ENCODE assay signal across 8 mouse cellular contexts in the genomic region with DNA sequence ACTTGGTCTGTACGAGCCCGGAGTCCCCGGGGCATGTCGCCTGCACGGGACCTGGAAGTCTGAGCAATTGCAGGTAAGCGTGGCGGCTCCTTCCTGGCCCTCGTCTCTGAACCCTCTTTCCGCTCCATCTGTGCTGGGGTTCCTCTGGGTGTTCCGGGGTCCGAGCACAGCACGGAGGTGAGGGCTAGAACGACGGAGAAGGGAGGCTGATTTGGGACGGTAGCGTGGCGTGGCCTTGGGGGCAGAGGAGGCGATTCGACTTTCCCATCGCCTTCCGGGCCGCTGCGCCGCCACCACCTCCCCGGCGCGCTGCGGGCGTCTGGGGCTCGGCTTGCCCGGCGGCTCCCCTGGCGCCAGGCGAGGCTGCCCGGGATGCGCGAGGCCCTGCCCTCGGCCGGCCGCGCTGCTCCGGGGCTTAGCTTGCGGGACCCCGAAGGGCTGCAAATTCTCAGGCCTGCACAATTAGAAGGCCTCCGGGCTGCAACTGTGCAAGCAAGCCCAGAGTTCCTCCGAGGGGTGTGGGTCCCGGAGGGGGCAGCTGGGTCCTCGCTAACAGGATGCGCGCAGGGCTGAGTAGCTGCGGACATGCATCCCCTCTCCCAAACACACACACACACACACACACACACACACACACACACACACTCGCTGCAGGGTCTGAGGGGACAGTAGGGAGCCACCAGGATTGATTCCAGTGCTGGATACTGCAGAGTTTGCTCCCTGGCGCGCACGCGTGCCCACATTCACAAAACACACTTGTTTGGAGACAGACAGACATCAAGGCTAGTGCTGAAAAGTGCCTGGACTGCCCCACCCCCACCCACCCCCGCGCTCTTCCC. TPM values are rescaled to one million over a fixed set of nuclear protein-coding genes. Genes with fewer than 3 reads are reported as not detected.
DNase-seq lines count a peak whose midpoint lies in the region; ATAC-seq lines count a peak whose summit lies in the region.

No protein-coding gene starts in this region.

- peaks cover 8% of the 10 kb centered on the region; the same call in 1 of the 2 replicates for H3K36me3 ChIP-seq in intestine, embryonic 15.5 days

- H3K9ac ChIP-seq in intestine, embryonic 15.5 days, result peak overlapping the region; percentile 87

- H3K4me2 ChIP-seq in intestine, embryonic 15.5 days (replicated peaks), result peak overlapping the region; percentile 93

- under 1% methylated on average over 58 of the region's 58 CpGs for WGBS in intestine, embryonic 15.5 days

- peak; percentile 64 for ATAC-seq in intestine, embryonic 15.5 days
- ATAC-seq in megakaryocyte-erythroid progenitor cell, adult 5-6 weeks (replicated peaks; ENCODE audit: low FRiP score, low TSS enrichment, poor library complexity, severe bottlenecking), result no peak

- peak overlapping the region; percentile 93 for H3K27ac ChIP-seq in intestine, embryonic 15.5 days

- H3K9me3 ChIP-seq in intestine, embryonic 15.5 days, result no peaks in the 10 kb centered on the region

- H3K4me1 ChIP-seq in intestine, embryonic 15.5 days (replicated peaks), result peaks cover 48% of the 10 kb centered on the region

- no peaks in the 10 kb centered on the region for H3K27me3 ChIP-seq in intestine, embryonic 15.5 days (replicated peaks)

- DNase-seq in right cerebral cortex, postnatal 10 days (ENCODE audit: low spot score in 2 of 2), result peak; percentile 41 to 44
- no peak for DNase-seq in right cerebral cortex, postnatal 36 days (ENCODE audit: low spot score in 2 of 2)
- peak; percentile 52 to 73 for DNase-seq in cerebellum, adult 18-20 months
- DNase-seq in gastrocnemius, postnatal 25 days, result peak; percentile 42
- DNase-seq in lung, postnatal 10 days, result peak; percentile 66
- DNase-seq in right cerebral cortex, postnatal 25 days, result peak; percentile 52

- peak overlapping the region; percentile 75 for H3K4me3 ChIP-seq in intestine, embryonic 15.5 days (replicated peaks)

RNA-seq across cellular contexts. Expression of a gene that starts 0.6 kb away (rescaled TPM):
- total RNA-seq in gastrocnemius, postnatal 25 days (2021), result 10 to 100 TPM; 16.0 to 18.0 TPM
- polyA plus RNA-seq in intestine, embryonic 15.5 days (2015; fragmentation: Nextera tagmentation; extraction: Ambion mirVana), result 6.9 and 8.2 TPM in 2 replicates
- 11.5 and 12.9 TPM in 2 replicates for total RNA-seq in megakaryocyte-erythroid progenitor cell, adult 5-6 weeks (2014; fragmentation: Nextera tagmentation)
- total RNA-seq in megakaryocyte-erythroid progenitor cell, adult 5-6 weeks (2017), result 6.1 and 6.3 TPM in 2 replicates

Comparison
In these comparisons a context has a peak if more than half of its experiments do, and no peak if none do; other contexts are left out.
1. DNase-seq: peak in right cerebral cortex, postnatal 10 days (2 of 2), cerebellum, adult 18-20 months (2 of 2), gastrocnemius, postnatal 25 days (single experiment), lung, postnatal 10 days (single experiment) and right cerebral cortex, postnatal 25 days (single experiment); none in right cerebral cortex, postnatal 36 days (0 of 2).